Mouse (Mus musculus): ENCODE data around the gene Mthfsd. TPM values are rescaled to one million over a fixed set of nuclear protein-coding genes. Genes with fewer than 3 reads are reported as not detected.

Mthfsd gene
- polyA plus RNA-seq, 1 experiment from 2014 or later, result 70.0 TPM

DNA sequence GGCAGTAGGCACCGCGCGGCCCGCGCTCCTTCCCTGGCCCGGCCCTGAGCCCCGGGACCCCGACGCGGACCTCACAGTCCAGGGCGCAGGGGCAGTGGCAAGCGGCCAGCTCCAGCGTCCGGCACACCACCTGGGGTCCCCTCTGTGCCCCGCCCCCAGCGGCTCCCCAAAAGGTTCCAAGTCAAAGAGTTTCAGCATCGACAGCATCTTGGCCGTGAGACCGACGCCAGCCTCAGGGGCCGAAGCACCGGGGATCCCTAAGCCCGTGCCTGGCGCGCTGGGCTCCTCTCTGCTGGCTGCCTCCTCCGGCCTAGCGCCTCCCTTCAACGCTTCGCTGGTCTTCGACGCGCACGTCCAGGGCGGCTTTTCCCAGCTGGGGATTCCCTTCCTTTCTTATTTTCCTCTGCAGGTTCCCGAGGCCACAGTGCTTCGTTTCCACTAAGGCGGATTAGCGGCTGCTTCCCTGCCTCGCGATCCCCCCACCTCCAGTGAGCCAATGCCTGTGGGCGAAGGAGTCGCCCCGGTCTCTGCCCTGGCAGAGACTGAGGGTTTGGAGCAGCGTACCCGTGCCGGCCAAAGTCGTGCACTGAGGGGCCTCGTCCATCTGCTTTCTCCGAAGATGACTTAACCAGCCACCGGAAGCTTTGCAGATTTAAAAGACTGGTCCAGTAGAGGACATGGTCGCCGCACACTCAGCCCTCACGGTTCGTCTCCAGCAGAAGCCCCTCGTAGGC lies 20.5 kb upstream of the Mthfsd start:
- no peak for ATAC-seq (ENCODE audit: low FRiP score, low read depth)
- 1% methylated on average over 55 of the region's 55 CpGs for WGBS
- H3K9ac ChIP-seq, result peak overlapping the region; percentile 26; the same call in 1 of the 2 replicates

DNA sequence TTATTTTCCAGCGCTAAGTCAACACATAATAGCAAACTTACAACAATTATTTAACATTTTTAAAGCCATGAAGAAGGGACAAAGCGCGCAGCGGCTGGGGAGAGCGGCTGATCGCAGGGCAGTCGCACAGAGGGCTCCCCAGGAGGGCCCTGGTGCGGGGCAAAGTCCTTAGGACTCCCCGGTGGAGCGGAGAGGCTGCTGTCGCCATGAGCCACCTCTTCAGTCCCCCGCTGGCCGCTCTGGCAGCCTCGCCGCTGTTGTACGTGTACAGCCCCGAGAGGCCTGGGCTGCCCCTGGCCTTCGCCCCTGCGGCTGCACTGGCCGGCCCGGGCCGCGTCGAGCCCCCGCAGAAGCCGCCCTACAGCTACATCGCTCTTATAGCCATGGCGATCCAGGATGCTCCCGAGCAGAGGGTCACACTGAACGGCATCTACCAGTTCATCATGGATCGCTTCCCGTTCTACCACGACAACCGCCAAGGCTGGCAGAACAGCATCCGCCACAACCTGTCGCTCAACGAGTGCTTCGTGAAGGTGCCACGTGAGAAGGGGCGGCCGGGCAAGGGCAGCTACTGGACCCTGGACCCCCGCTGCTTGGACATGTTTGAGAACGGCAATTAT lies 19.7 kb upstream of the Mthfsd start, which contains the start of gene Foxl1:
Gene Foxl1 (plus strand): TSS at position 185 of the 620 bp plus-strand sequence.
- Histone ChIP-seq H3K9me3 (0 out of 2 replicates have a peak, but pooled peaks cover 3% of the 10 kb centered on the region), H3K27ac (no peak within 1 kb of the TSS), H3K36me3 (no peaks in the 10 kb centered on the region), H3K4me2 (replicated peaks) (peak within 1 kb of the TSS; percentile 46), H3K9ac (peak within 1 kb of the TSS; percentile 26; the same call in 1 of the 2 replicates), H3K4me3 (peak within 1 kb of the TSS; percentile 8), H3K4me1 (peaks cover 17% of the 10 kb centered on the region), H3K27me3 (replicated peaks) (peaks cover 94% of the 10 kb centered on the region)
- no peak for ATAC-seq (ENCODE audit: low FRiP score, low read depth)
- WGBS, result 1% methylated on average over 43 of the region's 43 CpGs

More for the DNA sequence above, 20.5 kb upstream of the Mthfsd start:
- Histone ChIP-seq H3K4me1 (peaks cover 17% of the 10 kb centered on the region), H3K9me3 (0 out of 2 replicates have a peak, but pooled peaks cover 3% of the 10 kb centered on the region), H3K4me3 (peak overlapping the region; percentile 8), H3K27ac (no peak overlapping the region), H3K4me2 (replicated peaks) (peak overlapping the region; percentile 46), H3K36me3 (no peaks in the 10 kb centered on the region), H3K27me3 (replicated peaks) (peaks cover 86% of the 10 kb centered on the region)

DNA sequence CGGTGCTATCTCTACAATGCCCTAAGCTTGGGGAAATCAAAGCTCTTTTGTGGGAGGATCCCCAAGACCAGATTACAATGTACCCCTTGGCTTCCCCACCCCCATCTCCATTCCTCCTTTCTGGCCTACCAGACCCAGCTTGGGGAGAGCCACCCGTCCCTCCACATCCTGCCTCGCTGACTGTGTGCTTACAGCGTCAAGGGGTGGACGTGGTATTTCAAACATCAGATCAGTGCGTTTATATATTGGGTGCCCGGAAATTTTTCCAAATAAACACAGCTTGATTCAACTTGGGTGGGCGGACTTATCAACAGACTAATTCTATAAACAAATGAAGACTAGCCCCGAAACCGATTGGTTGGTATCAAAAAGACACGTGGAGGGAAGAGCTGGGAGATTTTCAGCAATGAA lies 19.1 kb upstream of the Mthfsd start:
- Histone ChIP-seq H3K4me3 (no peak overlapping the region), H3K9ac (no peak overlapping the region), H3K36me3 (no peaks in the 10 kb centered on the region), H3K9me3 (0 out of 2 replicates have a peak, but pooled peaks cover 3% of the 10 kb centered on the region), H3K4me2 (replicated peaks) (no peak overlapping the region), H3K27ac (no peak overlapping the region), H3K27me3 (replicated peaks) (peaks cover 98% of the 10 kb centered on the region), H3K4me1 (peaks cover 20% of the 10 kb centered on the region)
- ATAC-seq (ENCODE audit: low FRiP score, low read depth), result no peak
- 4% methylated on average over 11 of the region's 11 CpGs for WGBS

DNA sequence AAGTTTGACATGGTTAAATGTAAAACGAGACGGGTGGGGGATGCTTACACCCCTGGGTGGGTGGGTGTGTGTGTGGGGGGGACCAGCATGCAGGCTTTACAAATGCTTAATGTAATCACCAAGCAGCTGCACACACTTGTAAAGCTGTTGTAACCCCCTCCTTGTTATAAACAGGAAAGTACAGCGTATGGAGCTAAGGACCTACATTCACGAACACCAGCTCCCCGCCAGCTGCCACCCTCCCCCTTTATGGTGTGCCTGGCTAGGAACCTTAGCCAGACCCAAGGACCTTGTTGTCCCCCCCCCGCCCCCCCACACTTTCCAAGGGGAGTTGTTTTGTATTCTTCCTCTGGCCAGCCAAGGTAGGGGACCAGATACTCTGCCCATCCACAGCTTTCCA lies 18.5 kb upstream of the Mthfsd start:
- 7% methylated on average over 6 of the region's 6 CpGs for WGBS

DNA sequence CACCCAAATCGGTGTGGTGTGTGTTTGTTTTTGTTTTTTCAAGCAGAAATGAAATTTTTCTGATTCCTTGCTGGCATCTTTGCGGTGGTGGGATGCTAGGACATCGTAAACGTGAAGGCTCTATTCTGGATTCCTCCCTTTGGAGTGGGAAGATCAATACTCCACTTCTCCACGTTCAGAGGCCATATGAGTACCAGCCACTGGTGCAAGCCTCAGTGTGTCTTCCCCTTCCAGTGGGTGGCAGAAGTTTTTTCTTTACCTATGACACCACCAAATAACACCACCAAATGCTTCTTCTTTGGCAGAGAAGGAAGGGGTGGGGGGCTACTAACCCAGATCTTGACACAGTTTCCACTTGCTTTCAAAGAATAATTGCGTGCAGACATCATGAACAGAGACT lies 18.0 kb upstream of the Mthfsd start:
- no peaks in the 10 kb centered on the region for H3K36me3 ChIP-seq
- 0 out of 2 replicates have a peak, but pooled peaks cover 3% of the 10 kb centered on the region for H3K9me3 ChIP-seq
- WGBS, result 1% methylated on average over 6 of the region's 6 CpGs
- H3K9ac ChIP-seq, result no peak overlapping the region
- H3K27ac ChIP-seq, result no peak overlapping the region
- peak overlapping the region; percentile 54 for H3K4me2 ChIP-seq (replicated peaks)
- peaks cover 20% of the 10 kb centered on the region for H3K4me1 ChIP-seq
- peaks cover 100% of the 10 kb centered on the region for H3K27me3 ChIP-seq (replicated peaks)
- H3K4me3 ChIP-seq, result no peak overlapping the region
- ATAC-seq (ENCODE audit: low FRiP score, low read depth), result no peak

More for the DNA sequence above, 18.5 kb upstream of the Mthfsd start:
- Histone ChIP-seq H3K4me3 (no peak overlapping the region), H3K9me3 (0 out of 2 replicates have a peak, but pooled peaks cover 3% of the 10 kb centered on the region), H3K36me3 (no peaks in the 10 kb centered on the region), H3K4me2 (replicated peaks) (no peak overlapping the region), H3K27me3 (replicated peaks) (peaks cover 98% of the 10 kb centered on the region), H3K4me1 (peaks cover 20% of the 10 kb centered on the region), H3K27ac (no peak overlapping the region), H3K9ac (no peak overlapping the region)
- ATAC-seq (ENCODE audit: low FRiP score, low read depth), result no peak

DNA sequence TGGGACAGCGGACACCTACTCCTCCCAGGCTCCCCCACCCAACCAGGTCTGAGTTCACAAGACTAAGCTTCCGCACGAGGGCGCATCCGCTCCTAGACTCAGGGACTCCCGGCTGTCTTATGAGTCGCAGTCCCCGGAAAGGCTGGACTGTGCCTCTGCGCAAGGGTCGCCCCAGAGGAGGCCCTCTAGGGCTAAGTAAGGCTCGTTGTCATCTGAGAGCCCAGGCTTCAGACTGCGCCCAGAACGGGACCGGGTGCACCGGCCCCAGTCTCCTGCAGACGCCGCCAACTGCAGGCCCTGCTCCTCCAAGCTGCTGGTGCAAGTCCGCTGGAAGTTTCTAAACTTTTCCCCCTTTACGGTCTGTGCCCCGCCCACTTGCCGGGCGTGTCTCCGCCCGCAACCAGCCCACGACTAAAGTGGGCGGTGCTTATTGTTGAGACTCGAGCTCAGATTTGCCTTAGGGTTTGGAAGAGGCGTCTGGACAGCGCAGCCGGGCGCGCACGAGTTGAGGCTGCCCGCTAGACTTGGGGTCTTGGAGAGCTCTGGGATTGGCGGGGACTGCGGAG lies 17.2 kb upstream of the Mthfsd start:
- Histone ChIP-seq H3K36me3 (no peaks in the 10 kb centered on the region), H3K4me3 (peak overlapping the region; percentile 16; the same call in 1 of the 2 replicates), H3K27ac (no peak overlapping the region), H3K27me3 (replicated peaks) (peaks cover 100% of the 10 kb centered on the region), H3K9me3 (0 out of 2 replicates have a peak, but pooled peaks cover 3% of the 10 kb centered on the region), H3K4me2 (replicated peaks) (peak overlapping the region; percentile 54), H3K4me1 (peaks cover 20% of the 10 kb centered on the region), H3K9ac (no peak overlapping the region)
- ATAC-seq (ENCODE audit: low FRiP score, low read depth), result peak; percentile 72
- under 1% methylated on average over 35 of the region's 36 CpGs for WGBS

DNA sequence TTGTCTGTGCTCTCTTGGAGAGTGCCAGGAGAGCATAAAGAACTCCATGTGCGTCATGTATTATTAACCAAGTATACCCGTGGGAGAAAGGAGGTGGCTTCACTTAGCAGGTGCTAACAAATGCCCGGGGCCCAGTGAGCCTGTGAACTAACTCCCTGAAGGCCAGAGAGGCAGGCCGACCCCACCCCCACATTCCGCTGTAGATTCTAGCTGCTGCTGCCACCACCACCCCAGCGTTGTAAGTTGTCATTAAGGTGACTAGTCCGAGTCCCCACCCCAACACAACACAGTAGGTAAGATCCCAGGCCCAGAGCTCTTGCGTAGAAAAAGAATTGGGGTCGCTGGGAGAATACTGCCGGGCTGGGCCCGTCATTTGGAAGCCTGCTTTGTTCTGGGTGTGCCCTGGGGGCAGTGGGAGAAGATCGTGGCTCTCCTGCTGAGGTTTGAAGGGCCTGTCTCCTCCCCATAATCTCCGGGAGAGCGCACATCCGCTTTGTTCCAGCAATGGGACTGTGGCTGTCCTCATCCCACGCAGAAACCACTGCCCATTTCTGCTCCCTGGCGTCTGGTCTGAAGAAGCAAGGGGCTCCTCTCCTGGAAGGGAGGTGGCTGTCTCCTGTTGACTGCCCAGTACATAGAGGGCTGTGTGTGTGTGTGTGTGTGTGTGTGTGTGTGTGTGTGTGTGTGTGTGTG lies 16.5 kb upstream of the Mthfsd start:
- no peak overlapping the region for H3K27ac ChIP-seq
- 0 out of 2 replicates have a peak, but pooled peaks cover 3% of the 10 kb centered on the region for H3K9me3 ChIP-seq
- ATAC-seq (ENCODE audit: low FRiP score, low read depth), result no peak
- H3K36me3 ChIP-seq, result no peaks in the 10 kb centered on the region
- H3K27me3 ChIP-seq (replicated peaks), result peaks cover 100% of the 10 kb centered on the region
- no peak overlapping the region for H3K9ac ChIP-seq
- H3K4me3 ChIP-seq, result no peak overlapping the region
- peak overlapping the region; percentile 54 for H3K4me2 ChIP-seq (replicated peaks)
- H3K4me1 ChIP-seq, result peaks cover 20% of the 10 kb centered on the region
- 2% methylated on average over 17 of the region's 17 CpGs for WGBS

DNA sequence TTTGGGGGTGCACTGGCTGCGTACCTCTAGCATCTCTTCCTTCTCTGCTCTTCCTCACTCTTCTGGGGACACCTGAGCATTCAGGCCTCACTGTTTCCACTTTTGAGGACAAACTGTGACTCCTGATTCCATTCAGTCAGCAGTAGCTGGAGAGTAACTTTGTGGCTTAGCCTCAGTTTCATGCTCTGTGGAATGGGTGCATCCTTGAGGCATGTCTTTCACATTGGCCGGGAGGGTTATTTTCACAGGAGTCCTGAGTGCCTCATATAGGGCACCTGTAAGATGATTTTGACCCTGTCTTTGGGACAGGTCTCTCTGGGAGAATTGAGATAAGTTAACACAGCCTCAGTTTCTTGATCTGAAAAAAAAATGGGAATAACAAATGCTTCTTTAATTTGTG lies 14.9 kb upstream of the Mthfsd start:
- H3K27me3 ChIP-seq (replicated peaks), result peaks cover 100% of the 10 kb centered on the region
- no peak overlapping the region for H3K4me2 ChIP-seq (replicated peaks)
- peaks cover 14% of the 10 kb centered on the region; the same call in 1 of the 2 replicates for H3K4me1 ChIP-seq
- ATAC-seq (ENCODE audit: low FRiP score, low read depth), result no peak
- H3K27ac ChIP-seq, result no peak overlapping the region
- 0 out of 2 replicates have a peak, but pooled peaks cover 3% of the 10 kb centered on the region for H3K9me3 ChIP-seq
- H3K36me3 ChIP-seq, result no peaks in the 10 kb centered on the region
- 45% methylated on average over 2 of the region's 2 CpGs for WGBS
- H3K9ac ChIP-seq, result no peak overlapping the region
- no peak overlapping the region for H3K4me3 ChIP-seq

DNA sequence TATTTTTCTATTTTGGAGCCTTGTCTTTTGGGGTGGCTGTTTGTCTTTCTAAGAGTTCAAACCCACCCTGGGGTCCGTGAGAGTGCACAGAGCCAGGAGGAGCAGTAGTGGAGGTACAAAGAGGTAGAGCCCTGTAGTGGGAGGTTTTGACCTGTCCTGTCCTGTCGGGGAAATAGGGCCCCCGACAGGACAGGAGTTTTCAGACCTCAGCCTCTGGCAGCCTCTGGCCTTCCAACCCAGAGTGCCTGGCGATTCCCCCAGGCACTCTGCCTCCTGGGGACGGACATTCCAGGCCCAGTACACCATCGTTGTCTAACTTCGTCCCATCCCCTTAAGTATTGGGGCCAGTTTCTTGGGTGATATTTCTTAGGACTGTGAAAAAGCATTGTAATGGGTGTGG lies 14.2 kb upstream of the Mthfsd start:
- H3K27me3 ChIP-seq (replicated peaks), result peaks cover 100% of the 10 kb centered on the region
- no peak for ATAC-seq (ENCODE audit: low FRiP score, low read depth)
- H3K27ac ChIP-seq, result no peak overlapping the region
- 0 out of 2 replicates have a peak overlapping the region, but pooled peaks have one; percentile 3 for H3K4me2 ChIP-seq (replicated peaks)
- peaks cover 12% of the 10 kb centered on the region; the same call in 1 of the 2 replicates for H3K4me1 ChIP-seq
- no peaks in the 10 kb centered on the region for H3K36me3 ChIP-seq
- no peak overlapping the region for H3K9ac ChIP-seq
- 0 out of 2 replicates have a peak, but pooled peaks cover 3% of the 10 kb centered on the region for H3K9me3 ChIP-seq
- 2% methylated on average over 7 of the region's 7 CpGs for WGBS
- H3K4me3 ChIP-seq, result no peak overlapping the region

DNA sequence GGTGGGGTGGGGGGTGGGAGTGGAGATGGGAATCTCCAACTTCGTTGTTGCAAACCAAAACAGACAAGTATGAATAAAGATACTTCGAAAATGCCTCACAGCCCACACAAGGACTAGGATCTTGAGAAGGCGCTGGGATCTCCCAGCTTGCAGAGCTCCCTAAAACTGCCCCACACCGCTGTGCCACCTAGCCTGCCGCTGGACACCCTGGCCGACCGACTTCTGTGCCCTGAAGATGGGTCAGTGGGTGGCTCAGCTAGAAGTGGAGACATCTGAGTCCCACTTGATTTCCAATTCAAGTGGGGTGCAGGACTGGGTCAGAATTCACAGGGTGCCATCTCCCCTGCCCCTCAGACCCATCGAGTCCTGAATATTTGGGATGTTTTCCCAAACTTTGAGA lies 13.5 kb upstream of the Mthfsd start:
- H3K4me3 ChIP-seq, result no peak overlapping the region
- peaks cover 100% of the 10 kb centered on the region for H3K27me3 ChIP-seq (replicated peaks)
- no peaks in the 10 kb centered on the region for H3K36me3 ChIP-seq
- no peak overlapping the region for H3K9ac ChIP-seq
- 0 out of 2 replicates have a peak, but pooled peaks cover 3% of the 10 kb centered on the region for H3K9me3 ChIP-seq
- ATAC-seq (ENCODE audit: low FRiP score, low read depth), result no peak
- H3K4me2 ChIP-seq (replicated peaks), result peak overlapping the region; percentile 38; the same call in 1 of the 2 replicates
- H3K27ac ChIP-seq, result no peak overlapping the region
- peaks cover 16% of the 10 kb centered on the region; the same call in 1 of the 2 replicates for H3K4me1 ChIP-seq
- 3% methylated on average over 8 of the region's 8 CpGs for WGBS

DNA sequence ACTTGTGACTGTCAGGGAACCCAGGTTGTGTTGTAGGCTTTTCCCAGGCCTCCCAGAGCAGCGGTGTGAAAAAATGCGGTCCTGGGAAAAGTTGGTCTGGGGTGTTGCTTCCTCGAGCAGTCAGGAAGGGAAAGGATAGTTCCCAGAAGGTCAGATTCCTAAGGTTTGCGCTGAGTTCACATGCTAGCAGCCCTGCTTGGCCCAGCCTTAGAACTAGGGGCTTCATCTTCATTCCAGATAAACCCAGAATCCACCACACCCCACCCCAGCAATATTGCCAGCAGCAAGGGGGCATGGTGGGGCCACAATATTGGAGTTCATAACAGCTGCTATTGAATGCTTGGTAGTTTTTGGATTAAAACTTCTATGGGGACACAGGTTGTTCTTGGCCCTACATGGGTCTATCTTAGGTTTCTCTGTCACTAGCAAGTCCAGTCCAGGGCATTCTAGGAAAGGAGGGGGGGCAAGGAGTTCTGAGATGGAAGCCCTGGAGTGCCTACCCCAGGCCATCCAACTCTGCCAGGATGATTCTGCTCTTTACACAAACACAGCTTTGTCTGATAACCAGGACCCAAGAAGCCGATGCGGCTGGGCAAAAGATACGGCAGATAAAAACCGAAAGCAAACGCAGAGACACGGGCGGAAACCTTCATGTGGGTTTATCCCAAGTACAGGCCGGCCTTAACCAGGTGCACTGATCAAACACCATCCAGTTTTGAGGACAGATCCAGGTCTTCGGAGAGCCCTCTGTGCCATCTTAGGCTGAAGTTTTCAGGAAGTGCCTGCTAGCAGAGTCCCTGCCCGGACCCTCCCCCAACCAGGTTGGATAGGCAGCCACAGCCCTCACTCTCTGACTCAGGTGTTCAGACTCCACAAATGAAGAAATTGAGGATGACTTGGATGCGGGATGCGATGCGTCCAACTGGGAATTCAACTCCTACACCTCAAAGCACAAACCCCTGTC lies 12.5 kb upstream of the Mthfsd start:
- Histone ChIP-seq H3K4me3 (peak overlapping the region; percentile 32), H3K4me2 (replicated peaks) (peak overlapping the region; percentile 38), H3K27ac (no peak overlapping the region), H3K9ac (no peak overlapping the region), H3K9me3 (0 out of 2 replicates have a peak, but pooled peaks cover 3% of the 10 kb centered on the region), H3K27me3 (replicated peaks) (peaks cover 99% of the 10 kb centered on the region), H3K36me3 (no peaks in the 10 kb centered on the region), H3K4me1 (peaks cover 23% of the 10 kb centered on the region)
- ATAC-seq (ENCODE audit: low FRiP score, low read depth), result no peak
- 4% methylated on average over 17 of the region's 17 CpGs for WGBS
